Mouse (Mus musculus) bone marrow macrophage, adult 2 months (primary cell): ENCODE measurements around the gene Wdfy4.

Source experiments
- CTCF ChIP-seq: IDR thresholded peaks from 2 replicates; pipeline ENCODE4 v1.5.1; 2012; ENCODE audit warnings: low read depth, mild to moderate bottlenecking, low read length, moderate library complexity
- POLR2A ChIP-seq: IDR thresholded peaks from 2 replicates; pipeline ENCODE4 v1.6.1; 2012; ENCODE audit warnings: mild to moderate bottlenecking, low read depth, low read length, borderline replicate concordance

- TF ChIP-seq POLR2A (no peak), CTCF (no peak)
Measured at GRCm38 (mm10) chr14:33175059-33175821, 10.1 kb downstream of the Wdfy4 start.
